Mouse (Mus musculus) ES-Bruce4 (cell line): Measurements from ENCODE around the gene Phc2.

Experiments used
- CTCF ChIP-seq: IDR thresholded peaks from one replicate; pipeline ENCODE4 v1.8.1; 2011; ENCODE audit warnings: low read depth, low read length
- EP300 ChIP-seq: IDR thresholded peaks from 2 replicates; pipeline ENCODE4 v1.6.1; 2011; ENCODE audit warnings: low read depth, low read length; ENCODE audit not compliant: insufficient read depth
- POLR2A ChIP-seq: IDR thresholded peaks from one replicate; pipeline ENCODE4 v1.8.1; 2011; ENCODE audit warnings: low read length; ENCODE audit not compliant: insufficient read depth

DNA sequence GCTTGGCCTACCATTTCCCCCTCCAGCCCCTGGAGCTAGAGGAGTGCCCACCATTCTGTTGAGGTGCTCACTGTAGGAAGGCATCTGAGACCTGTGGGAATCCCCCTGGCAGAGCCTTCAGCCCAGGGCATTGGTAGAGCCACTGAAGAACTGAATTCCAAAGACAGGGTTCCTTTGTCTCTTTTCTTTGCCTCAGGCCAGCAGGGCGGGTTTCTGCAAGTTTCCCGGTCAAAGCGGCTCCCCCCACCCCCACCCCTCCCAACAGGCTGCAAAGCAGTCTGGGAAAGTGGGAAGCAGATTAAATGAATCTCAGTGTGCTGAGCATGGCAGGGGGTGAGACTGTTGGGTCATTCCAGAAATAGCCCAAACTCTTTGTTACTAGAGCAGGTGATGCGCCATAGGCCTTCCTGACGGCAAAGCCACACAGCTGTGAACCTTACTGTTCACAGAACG is 82.7 kb downstream of the Phc2 start:
- TF ChIP-seq CTCF (no peak), EP300 (peak; percentile 81), POLR2A (no peak)
